Mouse (Mus musculus): ENCODE measurements around the gene Gm9639. TPM values are rescaled to one million over a fixed set of nuclear protein-coding genes. Genes with fewer than 3 reads are reported as not detected.
"Not testable (repeated sequence)": the region's sequence is repeated elsewhere in the genome, so short reads cannot be mapped to it uniquely, and the experiment has no call there.

Gm9639 gene
- polyA plus RNA-seq, 1 experiment, result not detected

- 20% methylated on average over 1 of the region's 1 CpGs for WGBS
- H3K36me3 ChIP-seq (ENCODE audit: control insufficient read depth, insufficient read depth, low read length), result not testable (repeated sequence)
Observed at GRCm38 (mm10) chr10:77776844-77777243, 18.0 kb downstream of the Gm9639 start, which contains the start of gene Gm7138. Gene Gm7138, minus strand, starts transcription at chr10:77776944.

GRCm38 (mm10) chr10:77772142-77772541 lies 22.7 kb downstream of the Gm9639 start:
- H3K4me1 ChIP-seq (ENCODE audit: control insufficient read depth, insufficient read depth, insufficient read length, low read length); H3K27ac ChIP-seq (ENCODE audit: insufficient read depth, low read depth, low read length): not testable (repeated sequence)
- 80% methylated on average over 3 of the region's 3 CpGs for WGBS

More at GRCm38 (mm10) chr10:77776844-77777243, 18.0 kb downstream of the Gm9639 start, which contains the start of gene Gm7138:
- not testable (repeated sequence) for H3K4me1 ChIP-seq (ENCODE audit: control insufficient read depth, insufficient read depth, insufficient read length, low read length); H3K27ac ChIP-seq (ENCODE audit: insufficient read depth, low read depth, low read length); H3K4me3 ChIP-seq (ENCODE audit: low read depth, low read length); H3K27me3 ChIP-seq (ENCODE audit: control insufficient read depth, insufficient read depth, low read length)

DNA sequence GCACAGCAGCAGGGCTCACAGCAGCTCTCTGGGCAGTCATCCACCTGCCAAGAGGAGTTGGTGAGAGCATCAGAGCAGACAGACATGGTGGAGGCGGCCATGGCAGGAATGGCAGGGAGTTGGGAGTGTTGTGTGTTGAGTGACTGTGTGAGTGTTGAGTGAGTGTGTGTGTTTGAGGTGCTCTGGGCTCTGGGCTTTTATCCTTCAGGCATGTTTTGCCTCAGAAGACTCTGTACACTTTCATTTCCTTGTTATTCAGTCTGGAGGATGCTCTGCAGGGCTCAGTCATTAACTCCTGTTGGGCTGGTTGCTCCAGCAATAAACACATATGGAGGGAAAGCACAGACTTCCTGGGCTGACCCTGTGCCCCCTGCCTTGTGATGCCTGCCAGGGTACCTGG lies 23.7 kb downstream of the Gm9639 start, which contains the start of gene Gm3238:
Gene Gm3238, minus strand, starts transcription at position 101 of the 400 bp plus-strand sequence.
- no CpG with 5 or more reads among the region's 1 CpGs for WGBS
- H3K27ac ChIP-seq (ENCODE audit: insufficient read depth, low read depth, low read length); H3K4me1 ChIP-seq (ENCODE audit: control insufficient read depth, insufficient read depth, insufficient read length, low read length); H3K36me3 ChIP-seq (ENCODE audit: control insufficient read depth, insufficient read depth, low read length); H3K4me3 ChIP-seq (ENCODE audit: low read depth, low read length); H3K27me3 ChIP-seq (ENCODE audit: control insufficient read depth, insufficient read depth, low read length): not testable (repeated sequence)

More at GRCm38 (mm10) chr10:77772142-77772541, 22.7 kb downstream of the Gm9639 start:
- H3K27me3 ChIP-seq (ENCODE audit: control insufficient read depth, insufficient read depth, low read length); H3K36me3 ChIP-seq (ENCODE audit: control insufficient read depth, insufficient read depth, low read length); H3K4me3 ChIP-seq (ENCODE audit: low read depth, low read length): not testable (repeated sequence)

DNA sequence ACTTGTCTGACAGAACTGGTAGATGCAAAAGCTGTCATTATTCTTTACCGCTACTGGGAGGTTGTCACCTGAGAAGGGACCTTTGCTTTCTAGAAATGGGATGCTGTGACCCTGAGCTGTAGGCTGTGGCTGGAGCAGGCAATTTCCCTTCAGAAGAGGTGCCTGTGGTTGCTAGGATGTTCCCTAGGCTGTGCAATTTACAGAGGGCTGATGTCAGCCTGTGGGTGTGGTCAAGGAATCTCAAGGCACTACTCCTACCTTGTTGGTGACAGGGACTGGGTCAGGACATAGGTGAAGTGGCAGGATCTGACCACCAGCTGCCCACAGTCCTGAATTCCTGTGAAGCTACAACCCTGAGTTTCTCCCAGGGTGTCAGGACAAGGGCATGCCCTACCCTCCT lies 25.1 kb downstream of the Gm9639 start:
- Histone ChIP-seq H3K4me3 (ENCODE audit: low read depth, low read length) (no peak overlapping the region), H3K36me3 (ENCODE audit: control insufficient read depth, insufficient read depth, low read length) (no peaks in the 10 kb centered on the region), H3K27me3 (ENCODE audit: control insufficient read depth, insufficient read depth, low read length) (no peaks in the 10 kb centered on the region), H3K4me1 (ENCODE audit: control insufficient read depth, insufficient read depth, insufficient read length, low read length) (no peaks in the 10 kb centered on the region), H3K27ac (ENCODE audit: insufficient read depth, low read depth, low read length) (no peak overlapping the region)
- WGBS, result 71% methylated on average over 1 of the region's 1 CpGs
- TF ChIP-seq CTCF (IDR thresholded peaks at IDR 0.05; ENCODE audit: extremely low read depth, insufficient read length, insufficient replicate concordance, low read depth, low read length), result no peak
- no peak for TF ChIP-seq POLR2A (IDR thresholded peaks at IDR 0.05; ENCODE audit: low read depth, low read length)

DNA sequence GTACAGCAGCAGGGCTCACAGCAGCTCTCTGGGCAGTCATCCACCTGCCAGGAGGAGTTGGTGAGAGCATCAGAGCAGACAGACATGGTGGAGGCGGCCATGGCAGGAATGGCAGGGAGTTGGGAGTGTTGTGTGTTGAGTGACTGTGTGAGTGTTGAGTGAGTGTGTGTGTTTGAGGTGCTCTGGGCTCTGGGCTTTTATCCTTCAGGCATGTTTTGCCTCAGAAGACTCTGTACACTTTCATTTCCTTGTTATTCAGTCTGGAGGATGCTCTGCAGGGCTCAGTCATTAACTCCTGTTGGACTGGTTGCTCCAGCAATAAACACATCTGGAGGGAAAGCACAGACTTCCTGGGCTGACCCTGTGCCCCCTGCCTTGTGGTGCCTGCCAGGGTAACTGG lies 35.3 kb downstream of the Gm9639 start, which contains the start of gene Gm3233:
Gene Gm3233, minus strand, starts transcription at position 101 of the 400 bp plus-strand sequence.
- H3K27ac ChIP-seq (ENCODE audit: insufficient read depth, low read depth, low read length); H3K36me3 ChIP-seq (ENCODE audit: control insufficient read depth, insufficient read depth, low read length); H3K27me3 ChIP-seq (ENCODE audit: control insufficient read depth, insufficient read depth, low read length); H3K4me1 ChIP-seq (ENCODE audit: control insufficient read depth, insufficient read depth, insufficient read length, low read length); H3K4me3 ChIP-seq (ENCODE audit: low read depth, low read length): not testable (repeated sequence)
- WGBS, result no CpG with 5 or more reads among the region's 1 CpGs

GRCm38 (mm10) chr10:77753448-77753847 lies 41.4 kb downstream of the Gm9639 start:
- TF ChIP-seq CTCF (IDR thresholded peaks at IDR 0.05; ENCODE audit: extremely low read depth, insufficient read length, insufficient replicate concordance, low read depth, low read length) (no peak), POLR2A (IDR thresholded peaks at IDR 0.05; ENCODE audit: low read depth, low read length) (no peak)
- Histone ChIP-seq H3K27ac (ENCODE audit: insufficient read depth, low read depth, low read length) (no peak overlapping the region), H3K4me1 (ENCODE audit: control insufficient read depth, insufficient read depth, insufficient read length, low read length) (no peaks in the 10 kb centered on the region), H3K4me3 (ENCODE audit: low read depth, low read length) (no peak overlapping the region), H3K36me3 (ENCODE audit: control insufficient read depth, insufficient read depth, low read length) (no peaks in the 10 kb centered on the region), H3K27me3 (ENCODE audit: control insufficient read depth, insufficient read depth, low read length) (no peaks in the 10 kb centered on the region)

DNA sequence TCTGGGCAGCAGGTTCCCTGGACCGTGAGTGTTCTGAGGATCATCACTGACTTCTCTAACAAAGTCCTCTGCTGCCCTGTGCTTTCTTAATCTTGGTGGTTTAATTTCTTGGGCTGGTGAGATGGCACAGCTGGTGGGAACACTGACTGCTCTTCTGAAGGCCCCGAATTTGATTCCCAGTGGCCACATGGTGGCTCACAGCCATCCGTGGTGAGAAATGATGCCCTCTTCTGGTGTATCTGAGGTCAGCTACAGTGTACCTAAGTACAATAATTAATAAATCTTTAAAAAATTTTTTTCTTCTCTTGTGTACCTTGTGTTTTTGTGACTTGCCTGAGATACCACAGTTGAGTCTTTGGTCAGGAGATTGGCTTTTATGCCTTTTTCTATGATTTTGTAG lies 42.6 kb downstream of the Gm9639 start:
- WGBS, result 56% methylated on average over 3 of the region's 3 CpGs
- H3K4me1 ChIP-seq (ENCODE audit: control insufficient read depth, insufficient read depth, insufficient read length, low read length); H3K4me3 ChIP-seq (ENCODE audit: low read depth, low read length); H3K27me3 ChIP-seq (ENCODE audit: control insufficient read depth, insufficient read depth, low read length); H3K36me3 ChIP-seq (ENCODE audit: control insufficient read depth, insufficient read depth, low read length); H3K27ac ChIP-seq (ENCODE audit: insufficient read depth, low read depth, low read length): not testable (repeated sequence)

DNA sequence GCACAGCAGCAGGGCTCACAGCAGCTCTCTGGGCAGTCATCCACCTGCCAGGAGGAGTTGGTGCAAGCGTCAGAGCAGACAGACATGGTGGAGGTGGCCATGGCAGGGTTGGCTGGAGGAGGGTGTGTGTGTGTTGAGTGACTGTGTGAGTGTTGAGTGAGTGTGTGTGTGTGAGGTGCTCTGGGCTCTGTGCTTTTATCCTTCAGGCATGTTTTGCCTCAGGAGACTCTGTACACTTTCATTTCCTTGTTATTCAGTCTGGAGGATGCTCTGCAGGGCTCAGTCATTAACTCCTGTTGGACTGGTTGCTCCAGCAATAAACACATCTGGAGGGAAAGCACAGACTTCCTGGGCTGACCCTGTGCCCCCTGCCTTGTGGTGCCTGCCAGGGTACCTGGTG lies 43.6 kb downstream of the Gm9639 start, which contains the start of gene Gm9736:
Gene Gm9736, minus strand, starts transcription at position 101 of the 400 bp plus-strand sequence.
- 60% methylated on average over 1 of the region's 1 CpGs for WGBS
- H3K4me1 ChIP-seq (ENCODE audit: control insufficient read depth, insufficient read depth, insufficient read length, low read length); H3K27ac ChIP-seq (ENCODE audit: insufficient read depth, low read depth, low read length); H3K27me3 ChIP-seq (ENCODE audit: control insufficient read depth, insufficient read depth, low read length); H3K36me3 ChIP-seq (ENCODE audit: control insufficient read depth, insufficient read depth, low read length); H3K4me3 ChIP-seq (ENCODE audit: low read depth, low read length): not testable (repeated sequence)

GRCm38 (mm10) chr10:77750686-77751085 lies 44.2 kb downstream of the Gm9639 start:
- not testable (repeated sequence) for H3K27ac ChIP-seq (ENCODE audit: insufficient read depth, low read depth, low read length); H3K36me3 ChIP-seq (ENCODE audit: control insufficient read depth, insufficient read depth, low read length); H3K4me1 ChIP-seq (ENCODE audit: control insufficient read depth, insufficient read depth, insufficient read length, low read length); H3K4me3 ChIP-seq (ENCODE audit: low read depth, low read length); H3K27me3 ChIP-seq (ENCODE audit: control insufficient read depth, insufficient read depth, low read length)
- 84% methylated on average over 1 of the region's 1 CpGs for WGBS

Other genes starting within 250 kb of the Gm9639 start
- gene Pttg1ip, start 213.4 kb downstream of the Gm9639 start, polyA plus RNA-seq (2012; rRNA removed), result 82.9 and 176 TPM in 2 replicates
- 129 and 254 TPM in 2 replicates for gene Sumo3, start 189.0 kb downstream of the Gm9639 start, polyA plus RNA-seq (2012; rRNA removed)
- not detected in 2 replicates for gene Gm49325, start 188.9 kb downstream of the Gm9639 start, polyA plus RNA-seq (2012; rRNA removed)
- 16.5 and 20.9 TPM in 2 replicates for gene Ube2g2, start 172.8 kb downstream of the Gm9639 start, polyA plus RNA-seq (2012; rRNA removed)
- gene Tspear, start 108.5 kb downstream of the Gm9639 start, polyA plus RNA-seq (2012; rRNA removed), result 0.11 and 0.33 TPM in 2 replicates
- gene Gm19402, start 104.3 kb downstream of the Gm9639 start, polyA plus RNA-seq (2012; rRNA removed), result not detected in 2 replicates
- gene Gm9508, start 97.8 kb downstream of the Gm9639 start, polyA plus RNA-seq (2012; rRNA removed), result not detected in 2 replicates
- gene Gm10272, start 88.5 kb downstream of the Gm9639 start, polyA plus RNA-seq (2012; rRNA removed), result not detected in 2 replicates
- gene Gm10024, start 83.6 kb downstream of the Gm9639 start, polyA plus RNA-seq (2012; rRNA removed), result not detected in 2 replicates
- gene Gm10142, start 79.3 kb downstream of the Gm9639 start, polyA plus RNA-seq (2012; rRNA removed), result 0.85 TPM in 1 of 2 replicates, not detected in the other
- not detected in 2 replicates for gene Krtap12-1, start 74.5 kb downstream of the Gm9639 start, polyA plus RNA-seq (2012; rRNA removed)
- not detected in 2 replicates for gene Gm10100, start 68.6 kb downstream of the Gm9639 start, polyA plus RNA-seq (2012; rRNA removed)
- not detected in 2 replicates for gene Gm18596, start 52.4 kb downstream of the Gm9639 start, polyA plus RNA-seq (2012; rRNA removed)
- not detected in 2 replicates for gene Gm9736, start 43.7 kb downstream of the Gm9639 start, polyA plus RNA-seq (2012; rRNA removed)
- not detected in 2 replicates for gene Gm3233, start 35.4 kb downstream of the Gm9639 start, polyA plus RNA-seq (2012; rRNA removed)
- not detected in 2 replicates for gene Gm3238, start 23.8 kb downstream of the Gm9639 start, polyA plus RNA-seq (2012; rRNA removed)
- not detected in 2 replicates for gene Gm7138, start 18.1 kb downstream of the Gm9639 start, polyA plus RNA-seq (2012; rRNA removed)
- not detected in 2 replicates for gene Gm3250, start 12.5 kb downstream of the Gm9639 start, polyA plus RNA-seq (2012; rRNA removed)
- not detected in 2 replicates for gene Gm7137, start 6.9 kb downstream of the Gm9639 start, polyA plus RNA-seq (2012; rRNA removed)
- not detected in 2 replicates for gene Gm19668, start 4.1 kb upstream of the Gm9639 start, polyA plus RNA-seq (2012; rRNA removed)
- not detected in 2 replicates for gene Gm9507, start 16.8 kb upstream of the Gm9639 start, polyA plus RNA-seq (2012; rRNA removed)
- not detected in 2 replicates for gene Gm2696, start 19.6 kb upstream of the Gm9639 start, polyA plus RNA-seq (2012; rRNA removed)
- not detected in 2 replicates for gene Krtap10-4, start 32.0 kb upstream of the Gm9639 start, polyA plus RNA-seq (2012; rRNA removed)
- 0.09 TPM in 1 of 2 replicates, not detected in the other for gene Krtap10-10, start 40.9 kb upstream of the Gm9639 start, polyA plus RNA-seq (2012; rRNA removed)
- gene Gm36176, start 51.7 kb upstream of the Gm9639 start, polyA plus RNA-seq (2012; rRNA removed), result not detected in 2 replicates
- gene Gm10318, start 57.8 kb upstream of the Gm9639 start, polyA plus RNA-seq (2012; rRNA removed), result not detected in 2 replicates
- gene Gm3285, start 66.9 kb upstream of the Gm9639 start, polyA plus RNA-seq (2012; rRNA removed), result not detected in 2 replicates
- 4.0 and 5.3 TPM in 2 replicates for gene Lrrc3, start 107.5 kb upstream of the Gm9639 start, polyA plus RNA-seq (2012; rRNA removed)
- 1.8 and 3.4 TPM in 2 replicates for gene Trpm2, start 175.5 kb upstream of the Gm9639 start, polyA plus RNA-seq (2012; rRNA removed)
- 11.0 and 14.6 TPM in 2 replicates for gene 1810043G02Rik, start 183.4 kb upstream of the Gm9639 start, polyA plus RNA-seq (2012; rRNA removed)
- gene Pfkl, start 215.0 kb upstream of the Gm9639 start, polyA plus RNA-seq (2012; rRNA removed), result 31.2 and 39.0 TPM in 2 replicates
- gene Dnmt3l, start 246.9 kb upstream of the Gm9639 start, polyA plus RNA-seq (2012; rRNA removed), result 0.86 and 1.1 TPM in 2 replicates
- 0.27 and 0.34 TPM in 2 replicates for gene Aire, start 248.5 kb upstream of the Gm9639 start, polyA plus RNA-seq (2012; rRNA removed)

All from small intestine, adult 2 months (tissue).